Mouse (Mus musculus) myocyte (in vitro differentiated cells): ENCODE measurements around the gene Ankrd42.

Source experiments
- MYOD1 ChIP-seq, 3 experiments: IDR thresholded peaks; one replicate each; pipeline ENCODE4 v1.6.1; 2011; ENCODE audit warnings: control low read depth in 2 of 3, low read depth in 2 of 3, mild to moderate bottlenecking in 2 of 3, moderate library complexity in 1 of 3; ENCODE audit not compliant: insufficient read length in 2 of 3, control insufficient read depth in 1 of 3
- MYOG ChIP-seq, 3 experiments: IDR thresholded peaks; one replicate each; pipeline ENCODE4 v1.6.1; 2011; ENCODE audit warnings: control low read depth in 2 of 3, low read depth in 2 of 3, mild to moderate bottlenecking in 2 of 3; ENCODE audit not compliant: insufficient read length in 2 of 3, control insufficient read depth in 1 of 3, insufficient read depth in 1 of 3
- POLR2A ChIP-seq: IDR thresholded peaks from one replicate; pipeline ENCODE4 v1.6.1; 2011; ENCODE audit warnings: low read depth, mild to moderate bottlenecking, control low read depth, moderate library complexity; ENCODE audit not compliant: insufficient read length
- SRF ChIP-seq: IDR thresholded peaks from one replicate; pipeline ENCODE4 v1.6.1; 2011; ENCODE audit warnings: low read depth; ENCODE audit not compliant: control insufficient read depth, insufficient read length
- TCF12 ChIP-seq: IDR thresholded peaks from one replicate; pipeline ENCODE4 v1.6.1; 2011; ENCODE audit warnings: mild to moderate bottlenecking, control low read depth; ENCODE audit not compliant: poor library complexity, insufficient read depth, severe bottlenecking

DNA sequence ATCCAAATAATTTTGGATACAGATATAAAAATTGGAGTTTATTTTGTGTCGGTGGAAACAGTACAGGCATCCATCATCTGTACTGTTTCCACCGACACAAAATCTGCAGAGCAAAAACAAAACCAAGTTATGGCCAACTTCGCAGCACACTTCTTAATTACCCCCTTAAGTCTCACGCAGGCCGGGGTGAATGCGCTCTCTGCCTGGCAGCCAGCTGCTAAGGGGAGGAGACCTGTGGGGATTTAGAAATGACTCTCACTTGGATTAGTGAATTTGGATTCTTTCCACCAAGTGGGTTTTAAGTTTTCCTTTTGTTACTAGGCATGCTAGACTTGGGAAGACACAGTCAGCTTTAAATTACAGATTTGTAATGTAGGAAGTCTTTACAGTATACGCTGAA, 26.1 kb downstream of the Ankrd42 start:
- TF ChIP-seq POLR2A = no peak
- TF ChIP-seq TCF12 = no peak
- TF ChIP-seq MYOG (IDR thresholded peaks at IDR 0.05; ENCODE audit: control insufficient read depth in 1 of 3, insufficient read depth in 1 of 3, insufficient read length in 2 of 3, low read depth in 2 of 3) = no peak
- no peak for TF ChIP-seq SRF
- TF ChIP-seq MYOD1 (IDR thresholded peaks at IDR 0.05; ENCODE audit: control insufficient read depth in 1 of 3, insufficient read length in 2 of 3, low read depth in 2 of 3) = no peak
